Mouse (Mus musculus) cerebellum, adult 9-11 months (tissue): ENCODE data around the gene 1700003H04Rik.

ENCODE experiments used
- DNase-seq: peaks from one replicate; pipeline ENCODE4 v3.0.0; 2022

Gene 1700003H04Rik

DNA sequence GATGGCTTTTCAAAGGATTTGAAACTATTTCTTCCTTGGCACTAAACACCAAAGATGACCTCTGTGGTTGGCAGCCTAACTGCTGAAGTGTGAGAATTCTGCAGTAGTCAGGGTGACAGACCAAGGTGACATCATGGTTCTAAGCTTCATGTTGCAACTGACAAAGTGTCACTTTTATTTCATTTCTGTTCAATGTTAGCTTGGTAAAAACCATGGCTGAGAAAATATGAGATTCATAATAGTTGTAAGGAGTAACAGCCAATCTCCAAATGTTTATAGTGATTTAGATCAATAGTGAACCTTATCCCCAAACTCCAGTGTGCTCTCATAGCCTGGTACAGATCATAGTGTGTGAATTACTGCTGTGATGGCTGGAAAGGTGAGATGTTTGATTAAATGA is at the start of gene 1700003H04Rik:
TSS of gene 1700003H04Rik (minus strand) at position 101 of the 400 bp plus-strand sequence.
- no peak for DNase-seq

DNA sequence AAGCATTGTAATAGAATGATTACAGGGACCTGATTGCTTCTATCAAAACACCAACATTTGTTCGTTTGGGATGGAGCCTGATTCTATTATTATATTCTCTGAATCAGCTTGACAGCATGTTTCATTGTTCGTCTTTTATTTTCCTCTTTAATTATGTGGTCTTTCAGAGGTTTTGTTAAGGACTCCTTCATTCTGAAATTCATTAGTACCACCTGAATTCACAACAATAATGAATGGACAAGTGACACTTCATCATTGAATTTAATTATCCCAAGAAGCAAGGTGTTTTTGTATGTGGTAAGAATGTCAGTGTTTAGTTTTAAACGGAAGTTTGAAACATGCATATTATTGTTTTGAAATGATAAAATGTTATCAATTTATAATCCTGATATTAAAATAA is 42.1 kb upstream of the 1700003H04Rik start:
- DNase-seq = no peak

DNA sequence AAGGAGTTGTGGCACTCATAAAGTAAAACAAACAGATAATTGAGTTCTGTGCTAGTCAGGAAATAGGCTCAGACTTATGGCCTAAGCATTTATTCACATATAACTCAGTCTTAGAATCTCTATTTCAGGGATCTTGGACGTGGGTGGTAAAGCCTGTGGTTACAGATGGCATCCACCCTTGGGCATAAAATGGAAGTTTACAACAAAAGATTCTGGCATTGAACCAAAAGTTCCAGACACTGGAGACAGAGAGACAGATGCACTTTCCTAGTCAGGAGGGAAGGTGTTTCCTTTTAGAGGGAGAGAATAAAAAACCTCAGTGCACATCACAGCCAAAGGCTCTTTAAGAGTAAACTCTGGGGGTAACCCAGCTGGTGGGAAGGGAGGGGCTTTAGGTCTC is 32.4 kb upstream of the 1700003H04Rik start:
- no peak for DNase-seq

DNA sequence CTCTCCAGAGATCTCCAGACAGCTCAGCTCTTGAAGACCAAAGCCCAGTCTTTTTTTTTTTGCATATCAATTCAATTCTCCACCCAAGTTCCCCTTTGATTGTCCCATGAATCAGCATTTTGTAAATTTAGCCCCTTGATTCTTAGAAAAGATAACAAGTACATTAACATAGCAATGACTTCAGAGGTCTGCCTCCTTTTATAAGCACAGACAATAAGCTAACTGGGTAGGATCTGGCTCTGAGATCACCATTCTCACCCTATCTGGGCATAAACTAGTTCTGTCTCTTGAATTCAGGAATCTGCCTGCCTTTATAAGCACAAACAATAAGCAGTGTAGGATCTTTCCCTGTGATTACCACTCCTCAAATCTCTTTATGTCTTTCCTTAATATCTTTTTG is 29.1 kb upstream of the 1700003H04Rik start:
- no peak for DNase-seq

DNA sequence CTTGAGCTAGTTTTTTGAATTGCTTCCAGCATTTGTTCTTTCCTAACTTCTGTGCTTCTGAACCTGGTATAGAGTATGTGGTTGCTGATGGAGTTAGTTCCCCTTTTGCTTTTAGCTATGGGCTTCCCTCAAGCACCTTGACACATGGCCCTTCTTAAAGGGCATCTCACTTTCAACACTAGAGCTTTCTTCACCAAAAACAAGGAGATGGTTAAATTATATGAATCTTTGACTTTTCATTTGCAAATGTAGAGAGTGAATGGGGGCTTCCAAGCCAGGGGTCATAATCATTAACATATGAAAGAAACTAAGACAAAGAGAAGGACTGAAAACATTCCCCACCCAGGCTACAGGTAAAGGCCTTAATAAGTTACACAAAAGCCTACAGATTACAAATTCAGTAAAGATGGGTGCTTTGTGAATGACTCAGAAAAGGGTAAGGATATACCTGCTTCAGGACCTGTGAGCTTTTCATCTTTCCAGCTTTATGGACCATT is 25.2 kb upstream of the 1700003H04Rik start:
- no peak for DNase-seq

DNA sequence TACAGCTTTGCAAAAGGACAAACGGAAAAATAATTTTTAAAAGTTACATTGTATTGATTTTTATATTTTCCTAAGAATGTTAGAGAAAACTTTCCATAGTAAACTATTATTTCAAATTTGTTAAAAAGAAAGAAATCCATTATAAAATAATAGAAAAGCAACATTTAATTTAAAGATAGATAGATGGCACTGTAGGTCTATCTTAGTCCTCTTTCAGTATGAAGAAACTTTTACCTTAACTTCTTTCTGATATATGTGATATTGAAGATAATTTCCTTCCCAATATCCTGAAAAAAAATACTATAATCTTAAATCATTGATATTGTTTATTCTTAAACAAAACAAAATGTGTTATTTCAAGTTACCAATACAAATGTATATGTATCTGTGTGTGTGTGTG is 24.6 kb upstream of the 1700003H04Rik start:
- DNase-seq = no peak

DNA sequence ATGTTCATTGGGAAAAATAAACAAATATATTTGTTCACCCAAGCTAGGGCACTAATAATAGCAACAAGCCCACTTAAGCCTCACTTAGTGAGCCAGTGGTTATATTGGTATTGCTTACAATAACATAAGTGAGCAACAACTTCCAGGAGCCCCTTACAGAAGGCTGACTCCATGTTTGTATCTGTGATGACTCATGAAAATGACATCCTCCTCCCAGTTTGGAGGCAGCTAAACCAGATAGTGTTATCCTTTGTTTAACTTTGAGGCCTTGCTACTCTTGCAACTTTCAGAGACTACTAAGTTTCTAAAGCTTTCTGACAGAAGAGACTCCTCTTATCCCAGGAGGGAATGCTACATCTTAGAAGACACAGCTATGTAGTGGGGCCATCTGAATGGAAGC is 16.9 kb upstream of the 1700003H04Rik start:
- DNase-seq = no peak

DNA sequence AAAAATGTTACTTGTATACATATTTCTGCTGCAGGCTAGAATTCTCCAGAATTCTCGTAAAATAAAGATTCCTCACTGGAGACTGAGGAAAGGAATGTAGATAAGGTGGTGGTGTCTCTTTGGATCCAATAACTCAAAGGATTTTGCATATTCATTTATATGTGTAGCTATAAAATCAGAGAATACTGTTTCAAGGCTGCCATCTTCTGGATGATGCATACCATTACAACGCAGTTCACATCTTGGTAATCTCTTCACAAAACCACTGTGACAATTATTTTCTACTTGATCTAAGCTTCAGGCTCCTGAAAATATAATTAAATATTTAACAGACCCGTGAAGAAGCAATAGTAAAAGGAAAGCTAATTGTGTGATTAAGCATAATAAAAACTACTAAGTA is 6.6 kb upstream of the 1700003H04Rik start:
- no peak for DNase-seq

DNA sequence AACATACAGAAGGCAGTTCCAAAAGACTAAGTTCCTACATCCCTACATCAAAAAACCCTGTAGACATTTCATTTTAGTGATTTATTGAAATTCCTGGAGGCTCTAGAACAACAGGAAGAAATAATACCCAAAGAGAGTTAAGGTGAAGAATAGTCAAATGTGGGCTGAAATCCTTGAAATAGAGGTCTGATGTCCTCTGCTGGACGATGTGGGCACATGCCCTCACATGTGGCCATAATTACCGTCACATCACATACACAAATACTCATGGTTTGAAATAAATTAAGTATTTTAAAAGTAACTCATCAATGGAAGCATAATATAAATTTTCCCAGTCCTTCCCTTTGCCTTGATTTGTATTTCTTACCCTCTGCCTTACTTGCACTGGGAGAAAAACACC is 4.9 kb upstream of the 1700003H04Rik start:
- DNase-seq = no peak

DNA sequence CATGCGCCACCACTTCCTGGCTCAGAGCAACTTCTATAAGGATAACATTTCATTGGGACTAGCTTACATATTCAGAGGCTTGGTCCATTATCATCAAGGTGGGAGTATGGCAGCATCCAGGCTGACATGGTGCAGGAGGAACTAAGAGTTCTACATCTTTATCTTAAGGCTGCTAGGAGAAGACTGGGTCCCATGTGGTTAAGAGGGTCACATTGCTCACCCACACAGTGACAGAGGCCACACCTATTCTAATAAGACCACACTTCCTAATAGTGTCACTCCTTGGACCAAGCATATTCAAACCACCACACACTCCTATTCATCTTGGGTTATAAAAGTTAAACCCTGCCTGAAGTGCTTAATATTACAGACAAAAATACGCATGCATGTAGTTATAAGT is 23.6 kb downstream of the 1700003H04Rik start:
- DNase-seq = no peak

DNA sequence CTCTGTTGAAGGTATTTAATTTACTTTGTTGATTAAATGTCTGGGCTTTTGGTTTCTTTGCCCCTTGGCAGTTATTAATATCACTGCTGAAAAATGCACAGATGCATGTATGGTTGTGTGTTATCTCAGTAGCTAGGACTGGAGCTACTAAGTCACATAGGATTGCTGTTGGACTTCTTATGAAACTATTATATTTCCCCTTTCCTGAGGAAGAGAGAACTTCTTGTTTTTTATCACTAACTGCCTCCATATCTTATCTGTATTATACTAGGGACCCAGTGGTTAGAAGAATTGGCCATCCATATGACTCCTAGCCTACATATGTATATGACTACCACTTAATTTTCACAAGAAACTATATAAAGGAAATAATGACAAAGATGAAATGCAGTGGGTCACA is 24.9 kb downstream of the 1700003H04Rik start:
- DNase-seq = no peak

DNA sequence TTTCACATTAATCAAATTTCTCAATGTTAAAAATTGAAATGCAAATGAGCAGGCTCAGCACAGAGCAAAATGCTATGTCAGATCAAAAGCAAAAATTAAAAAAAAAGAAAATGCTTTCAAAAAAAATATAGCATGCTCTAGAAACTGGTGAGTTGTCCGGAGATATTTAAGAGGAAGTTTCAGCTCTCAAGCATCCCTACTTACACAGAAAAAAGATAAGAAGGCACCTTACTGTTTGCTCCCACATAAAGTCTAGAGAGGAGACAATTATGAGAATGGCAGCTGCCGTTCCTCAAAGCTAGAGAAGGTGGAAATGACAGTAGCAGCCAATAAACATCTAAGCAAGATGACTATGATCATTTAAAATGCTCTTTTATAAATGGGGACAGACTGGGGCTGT is 25.8 kb downstream of the 1700003H04Rik start:
- no peak for DNase-seq

DNA sequence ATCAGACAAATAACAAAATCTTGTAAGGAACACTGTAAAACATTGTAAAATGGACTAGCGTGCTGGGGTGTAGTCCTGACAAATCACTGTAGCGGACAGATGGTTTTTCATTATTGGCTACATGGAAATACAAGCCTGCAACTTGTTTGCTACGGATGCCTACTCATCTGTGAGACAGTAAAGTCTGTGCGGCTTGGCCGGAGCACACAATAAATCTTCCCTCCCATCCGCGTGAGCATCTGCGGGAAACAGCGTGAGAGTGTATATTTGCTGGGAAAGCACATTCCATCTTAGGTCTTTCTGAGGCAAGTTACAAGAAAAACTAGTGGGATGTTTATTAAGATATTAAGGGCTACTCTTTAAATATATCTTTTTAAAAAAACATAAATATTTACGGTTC is 32.0 kb downstream of the 1700003H04Rik start:
- DNase-seq = no peak

DNA sequence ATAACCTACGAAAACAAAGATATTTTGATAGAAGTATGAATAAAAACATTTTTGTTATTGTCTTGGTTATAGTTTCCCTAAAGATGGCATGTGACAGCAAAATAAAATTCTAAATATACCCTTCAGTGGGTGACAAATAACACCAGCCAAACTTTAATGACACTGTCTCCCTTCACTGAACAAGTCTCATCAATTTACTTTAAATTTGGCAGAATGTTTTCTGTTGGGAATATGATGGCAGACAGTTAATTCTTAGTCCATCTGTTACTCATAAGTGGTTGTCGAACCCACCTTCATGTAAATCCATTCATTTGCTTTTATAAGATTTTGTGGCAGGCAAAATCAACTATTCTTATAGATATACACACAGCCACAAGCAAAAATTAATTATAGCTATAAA is 42.6 kb downstream of the 1700003H04Rik start:
- no peak for DNase-seq

DNA sequence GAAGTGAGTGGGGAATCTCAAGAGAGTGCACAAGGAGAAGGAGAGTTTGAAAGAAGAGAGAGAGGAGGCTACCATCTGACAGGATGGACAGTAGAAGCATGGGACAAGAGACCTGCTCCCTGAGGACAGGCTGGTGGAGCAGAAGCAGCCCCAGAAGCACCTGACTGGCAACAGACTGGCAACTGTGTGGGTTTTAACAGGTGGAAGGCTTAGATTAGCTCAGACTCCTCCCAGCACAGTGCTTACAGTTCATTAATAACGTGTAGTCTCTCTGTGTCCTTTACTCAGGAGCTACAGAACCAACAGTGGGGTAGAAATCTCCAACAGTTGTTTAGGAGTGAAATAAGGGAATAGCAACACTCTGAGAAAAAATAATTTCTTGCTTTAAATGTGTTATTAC is 44.3 kb downstream of the 1700003H04Rik start:
- DNase-seq = no peak

DNA sequence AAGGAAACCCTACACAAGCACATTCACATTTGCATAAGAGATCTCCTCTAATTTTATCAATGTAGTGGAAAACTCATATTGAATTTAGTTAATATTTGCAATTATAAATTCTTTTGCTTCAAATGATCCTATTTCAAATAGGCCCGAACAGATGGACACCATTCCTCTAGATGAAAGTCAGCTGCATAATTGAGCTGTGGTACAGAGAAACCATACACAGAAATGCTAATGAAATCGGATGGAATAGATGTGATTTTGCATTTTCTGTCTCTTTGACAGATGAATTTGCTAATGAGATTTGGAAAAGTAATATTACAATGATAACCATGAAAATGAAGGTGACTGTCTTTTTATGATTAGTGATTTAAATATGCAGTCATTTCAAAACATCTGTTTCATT is 62.1 kb downstream of the 1700003H04Rik start:
- DNase-seq = no peak
